Mouse (Mus musculus): ENCODE results near the gene Negr1. TPM values are rescaled to one million over a fixed set of nuclear protein-coding genes. Genes with fewer than 3 reads are reported as not detected.

The Negr1 gene
- polyA plus RNA-seq, 1 experiment from 2014 or later, result 5.3 TPM

DNA sequence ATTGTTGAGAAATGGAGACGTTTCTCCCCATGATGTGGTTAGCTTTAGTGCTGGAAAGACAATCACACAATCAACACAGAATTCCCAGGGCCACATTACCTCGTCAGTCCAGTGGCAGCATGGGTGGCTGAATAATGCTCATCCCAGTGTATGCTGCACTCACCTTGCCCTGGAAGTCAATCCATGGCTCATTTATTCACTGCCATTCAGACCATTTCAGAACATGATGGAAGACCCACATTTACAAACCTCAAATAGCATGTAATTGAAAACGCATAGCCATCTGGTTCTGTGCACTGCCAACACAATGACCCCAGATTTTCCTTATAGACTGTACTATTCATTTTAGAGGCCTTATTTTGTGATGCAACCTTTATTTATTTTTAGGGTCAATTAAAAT lies 203.4 kb downstream of the Negr1 start:
- no peak overlapping the region for H3K4me2 ChIP-seq (ENCODE audit: low read depth, low read length, severe bottlenecking)
- ATAC-seq (replicated peaks; ENCODE audit: low FRiP score) (no peak), DNase-seq (ENCODE audit: low spot score) (no peak)
- no peak overlapping the region for H3K4me3 ChIP-seq (ENCODE audit: low read depth, low read length)
- no peak overlapping the region for H3K27ac ChIP-seq (ENCODE audit: low read depth, low read length)
- WGBS, result 77% methylated on average over 3 of the region's 3 CpGs
- H3K27me3 ChIP-seq (ENCODE audit: control insufficient read depth, insufficient read depth, low read length), result no peaks in the 10 kb centered on the region
- H3K9me3 ChIP-seq (ENCODE audit: control insufficient read depth, low read length), result no peaks in the 10 kb centered on the region
- H3K4me1 ChIP-seq (replicated peaks; ENCODE audit: control insufficient read depth, insufficient read depth, low read length), result no peaks in the 10 kb centered on the region
- no peak overlapping the region for H3K9ac ChIP-seq (ENCODE audit: low read length)
- no peaks in the 10 kb centered on the region for H3K36me3 ChIP-seq (ENCODE audit: control insufficient read depth, insufficient read depth, low read length)

DNA sequence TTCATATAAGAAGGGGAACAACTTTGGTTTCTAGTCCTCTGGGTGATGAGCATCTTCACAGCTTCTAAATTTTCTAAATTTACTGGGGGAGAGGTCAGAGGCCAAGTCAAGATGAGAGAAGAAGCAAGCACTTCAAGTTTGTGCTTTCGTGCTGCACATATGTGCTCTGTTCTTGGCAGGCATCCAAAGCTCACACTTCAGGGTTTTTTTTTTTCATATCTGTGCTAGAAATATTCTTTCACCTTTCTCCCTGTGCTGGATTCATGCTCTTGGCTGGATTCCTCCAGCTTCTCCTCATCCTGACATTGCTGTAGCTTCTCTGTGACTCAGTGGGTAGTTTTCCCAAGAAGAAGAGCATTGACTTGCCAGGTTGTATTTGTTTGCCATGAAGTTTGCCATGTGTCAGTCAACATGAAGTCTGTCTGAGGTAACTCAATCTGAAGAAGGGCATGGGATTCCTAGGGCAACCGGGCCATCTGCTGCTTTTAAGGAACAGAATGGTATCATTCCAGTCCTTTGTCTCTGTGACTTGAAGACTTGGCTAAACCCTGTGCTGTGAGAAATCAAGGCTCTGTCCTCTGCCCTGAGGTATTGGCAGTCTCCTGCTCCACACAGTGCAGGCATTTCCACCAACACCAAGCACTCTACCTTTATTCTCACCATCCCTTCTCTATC lies 204.7 kb downstream of the Negr1 start:
- no peaks in the 10 kb centered on the region for H3K9me3 ChIP-seq (ENCODE audit: control insufficient read depth, low read length)
- no peaks in the 10 kb centered on the region for H3K4me1 ChIP-seq (replicated peaks; ENCODE audit: control insufficient read depth, insufficient read depth, low read length)
- no peak overlapping the region for H3K4me3 ChIP-seq (ENCODE audit: low read depth, low read length)
- no peak overlapping the region for H3K9ac ChIP-seq (ENCODE audit: low read length)
- DNase-seq (ENCODE audit: low spot score) (no peak), ATAC-seq (replicated peaks; ENCODE audit: low FRiP score) (no peak)
- no peak overlapping the region for H3K27ac ChIP-seq (ENCODE audit: low read depth, low read length)
- WGBS, result 67% methylated on average over 2 of the region's 2 CpGs
- H3K27me3 ChIP-seq (ENCODE audit: control insufficient read depth, insufficient read depth, low read length), result no peaks in the 10 kb centered on the region
- no peaks in the 10 kb centered on the region for H3K36me3 ChIP-seq (ENCODE audit: control insufficient read depth, insufficient read depth, low read length)
- no peak overlapping the region for H3K4me2 ChIP-seq (ENCODE audit: low read depth, low read length, severe bottlenecking)

DNA sequence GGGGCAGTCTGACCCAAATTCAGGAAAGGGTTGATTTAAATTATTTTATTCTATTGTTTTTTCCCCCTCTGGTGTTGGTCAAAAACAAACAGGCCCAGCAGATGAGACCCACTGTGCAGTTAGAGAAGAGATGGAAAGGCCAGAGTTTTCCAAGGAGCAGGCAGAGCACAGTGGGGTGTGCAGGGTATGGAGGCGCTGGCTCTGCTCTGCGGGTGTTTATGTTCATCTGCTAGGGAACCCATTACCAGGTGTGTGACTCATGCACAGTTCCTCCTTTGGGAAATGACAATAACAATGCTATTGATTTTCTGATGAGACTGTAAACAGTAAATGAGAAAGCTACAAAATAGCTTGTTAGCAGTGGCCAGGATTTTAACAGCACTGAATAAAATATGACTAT lies 210.0 kb downstream of the Negr1 start:
- Histone ChIP-seq H3K9ac (ENCODE audit: low read length) (no peak overlapping the region), H3K36me3 (ENCODE audit: control insufficient read depth, insufficient read depth, low read length) (no peaks in the 10 kb centered on the region), H3K4me3 (ENCODE audit: low read depth, low read length) (no peak overlapping the region), H3K27ac (ENCODE audit: low read depth, low read length) (no peak overlapping the region), H3K27me3 (ENCODE audit: control insufficient read depth, insufficient read depth, low read length) (no peaks in the 10 kb centered on the region), H3K4me2 (ENCODE audit: low read depth, low read length, severe bottlenecking) (no peak overlapping the region), H3K9me3 (ENCODE audit: control insufficient read depth, low read length) (no peaks in the 10 kb centered on the region), H3K4me1 (replicated peaks; ENCODE audit: control insufficient read depth, insufficient read depth, low read length) (no peaks in the 10 kb centered on the region)
- no peak for DNase-seq (ENCODE audit: low spot score)
- ATAC-seq (replicated peaks; ENCODE audit: low FRiP score), result no peak
- WGBS, result 73% methylated on average over 2 of the region's 2 CpGs

DNA sequence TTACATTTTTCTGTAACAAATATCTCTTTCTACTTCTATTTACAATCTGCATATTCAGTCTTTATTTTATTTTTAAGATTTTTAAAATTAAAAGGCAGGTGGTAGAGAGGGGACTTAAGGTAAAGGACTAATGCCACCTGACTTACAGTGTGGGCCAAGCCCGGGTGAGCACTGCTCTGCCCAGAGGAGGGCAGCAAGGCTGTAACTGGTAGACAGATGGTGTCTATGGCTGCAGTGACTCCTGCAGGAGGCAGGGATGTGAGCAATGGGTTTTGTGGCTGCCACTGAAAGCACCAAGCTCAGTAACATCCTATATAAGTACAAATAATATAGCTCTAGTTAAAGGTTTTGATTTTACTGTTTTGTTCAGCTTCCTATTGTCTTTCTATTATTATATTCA lies 210.5 kb downstream of the Negr1 start:
- Histone ChIP-seq H3K36me3 (ENCODE audit: control insufficient read depth, insufficient read depth, low read length) (no peaks in the 10 kb centered on the region), H3K4me1 (replicated peaks; ENCODE audit: control insufficient read depth, insufficient read depth, low read length) (no peaks in the 10 kb centered on the region), H3K27ac (ENCODE audit: low read depth, low read length) (no peak overlapping the region), H3K27me3 (ENCODE audit: control insufficient read depth, insufficient read depth, low read length) (no peaks in the 10 kb centered on the region), H3K9me3 (ENCODE audit: control insufficient read depth, low read length) (no peaks in the 10 kb centered on the region), H3K4me3 (ENCODE audit: low read depth, low read length) (no peak overlapping the region), H3K4me2 (ENCODE audit: low read depth, low read length, severe bottlenecking) (no peak overlapping the region), H3K9ac (ENCODE audit: low read length) (no peak overlapping the region)
- 59% methylated on average over 1 of the region's 1 CpGs for WGBS
- ATAC-seq (replicated peaks; ENCODE audit: low FRiP score) (peak; percentile 55; the same call in 1 of the 2 replicates), DNase-seq (ENCODE audit: low spot score) (no peak)

DNA sequence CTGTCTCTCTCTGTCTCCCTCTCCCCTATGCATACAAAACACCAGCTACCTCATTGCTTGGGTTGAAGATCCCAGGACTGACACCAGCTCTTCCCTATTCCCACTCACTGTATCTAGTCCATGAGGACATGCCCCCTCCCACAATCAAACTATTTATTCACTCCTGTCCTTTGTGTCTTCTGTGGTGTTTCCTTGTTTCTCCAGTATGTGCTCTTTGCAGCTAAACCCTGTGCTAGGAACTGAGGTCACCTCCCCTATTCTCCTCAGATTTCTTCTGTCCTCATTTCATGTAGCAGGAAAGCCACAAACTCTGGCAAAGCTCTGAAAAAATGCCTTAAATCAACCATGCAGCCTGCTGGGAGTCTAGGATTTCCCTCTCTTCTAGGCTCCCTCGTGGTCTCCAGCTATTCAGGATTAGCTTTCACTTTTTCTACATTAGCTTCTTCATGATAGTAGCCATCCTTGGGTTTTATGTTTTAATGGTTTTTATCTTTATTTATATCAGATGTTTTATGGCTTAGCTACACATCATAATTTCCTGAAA lies 222.8 kb downstream of the Negr1 start:
- H3K9ac ChIP-seq (ENCODE audit: low read length), result no peak overlapping the region
- H3K27me3 ChIP-seq (ENCODE audit: control insufficient read depth, insufficient read depth, low read length), result no peaks in the 10 kb centered on the region
- no peak for DNase-seq (ENCODE audit: low spot score)
- H3K4me1 ChIP-seq (replicated peaks; ENCODE audit: control insufficient read depth, insufficient read depth, low read length), result no peaks in the 10 kb centered on the region
- no peaks in the 10 kb centered on the region for H3K9me3 ChIP-seq (ENCODE audit: control insufficient read depth, low read length)
- no peak overlapping the region for H3K4me3 ChIP-seq (ENCODE audit: low read depth, low read length)
- H3K27ac ChIP-seq (ENCODE audit: low read depth, low read length), result no peak overlapping the region
- no peaks in the 10 kb centered on the region for H3K36me3 ChIP-seq (ENCODE audit: control insufficient read depth, insufficient read depth, low read length)
- H3K4me2 ChIP-seq (ENCODE audit: low read depth, low read length, severe bottlenecking), result no peak overlapping the region
- WGBS, result 45% methylated on average over 1 of the region's 1 CpGs
- no peak for ATAC-seq (replicated peaks; ENCODE audit: low FRiP score)

DNA sequence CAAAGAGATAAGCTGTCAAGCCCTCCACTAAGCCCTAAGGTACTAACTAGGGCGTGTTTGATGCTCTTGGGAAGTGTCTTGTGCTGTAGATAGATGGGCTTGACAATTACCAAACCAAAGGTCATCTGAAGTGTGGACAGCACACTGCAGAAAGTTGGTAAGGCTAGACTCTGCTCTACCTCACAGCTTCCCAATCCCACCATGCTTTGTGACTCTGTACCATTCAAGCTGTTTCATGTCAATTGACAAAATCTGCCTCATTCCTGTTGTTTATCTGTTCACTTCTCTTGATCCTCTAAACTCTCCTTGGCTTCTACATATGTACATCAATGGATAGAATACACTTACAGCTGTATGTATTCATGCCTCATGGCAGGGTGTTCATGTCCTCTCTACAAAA lies 224.8 kb downstream of the Negr1 start:
- DNase-seq (ENCODE audit: low spot score), result no peak
- Histone ChIP-seq H3K4me2 (ENCODE audit: low read depth, low read length, severe bottlenecking) (no peak overlapping the region), H3K36me3 (ENCODE audit: control insufficient read depth, insufficient read depth, low read length) (no peaks in the 10 kb centered on the region), H3K9ac (ENCODE audit: low read length) (no peak overlapping the region), H3K4me1 (replicated peaks; ENCODE audit: control insufficient read depth, insufficient read depth, low read length) (no peaks in the 10 kb centered on the region), H3K27ac (ENCODE audit: low read depth, low read length) (no peak overlapping the region), H3K27me3 (ENCODE audit: control insufficient read depth, insufficient read depth, low read length) (no peaks in the 10 kb centered on the region), H3K4me3 (ENCODE audit: low read depth, low read length) (no peak overlapping the region), H3K9me3 (ENCODE audit: control insufficient read depth, low read length) (no peaks in the 10 kb centered on the region)
- 75% methylated on average over 1 of the region's 1 CpGs for WGBS
- ATAC-seq (replicated peaks; ENCODE audit: low FRiP score), result no peak

DNA sequence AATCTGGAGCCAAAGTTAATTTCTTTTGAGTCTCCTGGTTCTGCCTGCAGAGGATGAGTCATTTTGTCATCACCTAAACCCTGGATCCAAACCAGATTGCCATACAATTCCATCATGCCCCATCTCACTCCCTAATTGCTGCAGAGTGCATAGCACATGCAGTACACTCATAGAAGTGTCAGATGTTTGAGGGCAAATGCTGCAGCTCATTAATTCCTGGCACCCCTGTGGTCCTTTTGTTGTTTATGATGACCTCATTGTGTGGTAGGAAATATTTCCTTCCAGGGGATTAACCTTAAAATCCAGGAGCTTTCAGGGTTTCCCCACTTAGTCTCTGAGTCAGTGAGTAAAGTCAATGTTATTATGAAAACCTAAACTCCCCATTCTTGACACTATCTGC lies 229.6 kb downstream of the Negr1 start:
- no peaks in the 10 kb centered on the region for H3K36me3 ChIP-seq (ENCODE audit: control insufficient read depth, insufficient read depth, low read length)
- 0 out of 2 replicates have a peak, but pooled peaks cover 4% of the 10 kb centered on the region for H3K4me1 ChIP-seq (replicated peaks; ENCODE audit: control insufficient read depth, insufficient read depth, low read length)
- DNase-seq (ENCODE audit: low spot score), result no peak
- H3K27ac ChIP-seq (ENCODE audit: low read depth, low read length), result no peak overlapping the region
- H3K9ac ChIP-seq (ENCODE audit: low read length), result no peak overlapping the region
- H3K27me3 ChIP-seq (ENCODE audit: control insufficient read depth, insufficient read depth, low read length), result no peaks in the 10 kb centered on the region
- H3K4me3 ChIP-seq (ENCODE audit: low read depth, low read length), result no peak overlapping the region
- H3K9me3 ChIP-seq (ENCODE audit: control insufficient read depth, low read length), result no peaks in the 10 kb centered on the region
- ATAC-seq (replicated peaks; ENCODE audit: low FRiP score), result peak; percentile 72; the same call in 1 of the 2 replicates
- H3K4me2 ChIP-seq (ENCODE audit: low read depth, low read length, severe bottlenecking), result no peak overlapping the region

DNA sequence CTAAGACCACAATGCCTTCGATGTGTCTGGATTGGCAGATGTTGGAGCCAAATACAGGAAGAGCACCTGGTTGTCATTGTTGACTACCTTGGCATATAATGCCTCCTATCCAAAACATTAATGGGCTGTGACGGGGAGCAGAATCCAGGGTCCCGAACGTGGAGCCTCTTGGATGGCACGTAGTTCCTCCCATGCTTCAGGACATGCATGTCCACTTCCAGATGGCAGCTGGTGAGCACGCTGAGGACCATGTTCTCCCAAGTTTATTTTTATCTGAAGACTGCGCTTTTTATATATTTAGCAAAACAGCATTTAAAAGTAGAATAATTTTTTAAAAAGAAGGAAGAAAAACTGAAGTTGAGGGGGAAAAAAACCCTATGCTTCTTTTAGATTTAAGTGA lies 231.1 kb downstream of the Negr1 start:
- no peak overlapping the region for H3K4me2 ChIP-seq (ENCODE audit: low read depth, low read length, severe bottlenecking)
- H3K9me3 ChIP-seq (ENCODE audit: control insufficient read depth, low read length), result no peaks in the 10 kb centered on the region
- DNase-seq (ENCODE audit: low spot score), result no peak
- H3K4me3 ChIP-seq (ENCODE audit: low read depth, low read length), result no peak overlapping the region
- ATAC-seq (replicated peaks; ENCODE audit: low FRiP score), result no peak
- no peaks in the 10 kb centered on the region for H3K36me3 ChIP-seq (ENCODE audit: control insufficient read depth, insufficient read depth, low read length)
- H3K27ac ChIP-seq (ENCODE audit: low read depth, low read length), result no peak overlapping the region
- H3K9ac ChIP-seq (ENCODE audit: low read length), result no peak overlapping the region
- H3K27me3 ChIP-seq (ENCODE audit: control insufficient read depth, insufficient read depth, low read length), result no peaks in the 10 kb centered on the region
- H3K4me1 ChIP-seq (replicated peaks; ENCODE audit: control insufficient read depth, insufficient read depth, low read length), result 0 out of 2 replicates have a peak, but pooled peaks cover 4% of the 10 kb centered on the region
- 93% methylated on average over 7 of the region's 7 CpGs for WGBS

DNA sequence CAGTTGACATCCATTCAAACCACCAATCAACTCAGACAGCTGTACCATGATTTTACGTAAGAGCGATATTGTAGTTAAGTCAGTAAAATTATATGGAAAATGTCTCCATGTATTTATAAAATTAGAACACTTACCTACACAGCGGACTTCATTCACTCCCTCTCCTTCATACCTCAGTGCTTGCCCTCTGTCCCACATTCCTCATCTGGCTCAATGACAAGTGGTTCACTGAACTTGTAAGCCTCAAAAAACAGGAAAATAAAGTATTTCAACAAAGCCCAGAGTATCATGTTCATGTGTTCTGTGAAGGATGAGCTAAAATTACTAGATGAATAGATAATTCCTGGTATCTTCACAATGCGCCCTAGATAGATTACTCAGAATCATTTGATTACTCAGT lies 232.5 kb downstream of the Negr1 start:
- no peak overlapping the region for H3K27ac ChIP-seq (ENCODE audit: low read depth, low read length)
- no peaks in the 10 kb centered on the region for H3K36me3 ChIP-seq (ENCODE audit: control insufficient read depth, insufficient read depth, low read length)
- H3K27me3 ChIP-seq (ENCODE audit: control insufficient read depth, insufficient read depth, low read length), result no peaks in the 10 kb centered on the region
- DNase-seq (ENCODE audit: low spot score) (no peak), ATAC-seq (replicated peaks; ENCODE audit: low FRiP score) (no peak)
- H3K9me3 ChIP-seq (ENCODE audit: control insufficient read depth, low read length), result no peaks in the 10 kb centered on the region
- no peak overlapping the region for H3K4me3 ChIP-seq (ENCODE audit: low read depth, low read length)
- 0 out of 2 replicates have a peak, but pooled peaks cover 4% of the 10 kb centered on the region for H3K4me1 ChIP-seq (replicated peaks; ENCODE audit: control insufficient read depth, insufficient read depth, low read length)
- no peak overlapping the region for H3K4me2 ChIP-seq (ENCODE audit: low read depth, low read length, severe bottlenecking)
- no peak overlapping the region for H3K9ac ChIP-seq (ENCODE audit: low read length)
- WGBS, result 89% methylated on average over 4 of the region's 4 CpGs
